Mouse (Mus musculus): ENCODE results near the gene Fam210b.

DNA sequence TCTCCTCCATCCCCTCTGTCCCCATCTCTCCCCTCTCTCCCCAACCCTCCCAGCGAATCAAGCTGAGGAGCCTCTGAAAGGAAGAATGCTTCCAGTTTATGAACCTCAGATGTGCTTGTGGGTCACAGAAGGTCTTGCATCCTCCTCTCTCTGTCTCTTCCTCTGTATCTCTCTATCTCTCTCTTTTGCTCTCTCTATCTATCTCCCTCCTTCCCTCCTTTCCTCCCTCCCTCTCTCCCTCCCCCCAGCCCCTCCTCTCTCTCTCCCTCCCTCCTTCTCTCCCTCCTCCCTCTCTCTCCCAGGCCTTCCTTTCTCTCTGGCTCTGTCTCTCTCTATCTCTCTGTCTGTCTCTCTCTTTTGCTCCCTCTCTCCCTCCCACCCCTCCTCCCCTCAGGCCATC, 46.8 kb upstream of the Fam210b start:
- TF ChIP-seq EP300 (IDR thresholded peaks at IDR 0.05; ENCODE audit: insufficient read depth, low read depth, low read length) = no peak
- TF ChIP-seq CTCF (IDR thresholded peaks at IDR 0.05; ENCODE audit: low read depth, low read length) = no peak
